Mouse (Mus musculus): Measurements from ENCODE around the gene Smyd4.

GRCm38 (mm10) chr11:75423091-75423490, 74.9 kb downstream of the Smyd4 start:
- no peak for TF ChIP-seq POLR2A (IDR thresholded peaks at IDR 0.05; ENCODE audit: extremely low read depth, insufficient read depth, low read length)
- TF ChIP-seq CTCF (IDR thresholded peaks at IDR 0.05; ENCODE audit: extremely low read depth, insufficient read depth, low read length): no peak

Data from cortical plate, adult 2 months (tissue).